Mouse (Mus musculus) embryonic fibroblast, embryonic 13.5 days (primary cell): ENCODE data around the gene Gjc1.

ENCODE experiments used
- CTCF ChIP-seq: IDR thresholded peaks from 2 replicates; pipeline ENCODE4 v1.5.1; 2011; ENCODE audit warnings: mild to moderate bottlenecking, control low read depth, low read length, moderate library complexity, borderline replicate concordance; ENCODE audit not compliant: insufficient read depth
- POLR2A ChIP-seq: IDR thresholded peaks from 2 replicates; pipeline ENCODE4 v1.6.1; 2011; ENCODE audit warnings: low read depth, mild to moderate bottlenecking, control low read depth, low read length, moderate library complexity

DNA sequence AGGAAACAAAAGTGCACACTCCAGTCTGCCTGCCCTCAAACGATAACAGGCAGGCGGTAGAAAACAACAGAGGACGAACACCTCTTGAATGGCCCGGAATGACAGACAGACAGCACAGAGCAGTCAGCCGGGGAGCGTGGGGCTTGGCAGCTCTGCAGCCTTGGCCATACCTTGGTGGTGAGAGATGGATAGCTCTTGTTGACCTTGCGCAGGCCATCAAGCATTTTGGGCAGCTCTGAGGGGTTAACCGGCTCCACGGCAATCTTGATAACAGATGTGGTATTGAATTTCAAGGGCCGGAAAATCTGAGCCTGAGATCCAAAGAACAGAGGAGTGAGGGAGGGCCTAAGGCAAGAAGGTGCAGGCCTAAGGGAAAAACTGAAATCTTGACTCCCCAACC, 26.4 kb upstream of the Gjc1 start:
- TF ChIP-seq POLR2A: no peak
- TF ChIP-seq CTCF: no peak
